Mouse (Mus musculus) embryo, embryonic 10.5 days (tissue): ENCODE measurements around the gene Tmem52b.
A peak's percentile ranks its signal among the peaks of the same experiment; 100 is the strongest.
"Not testable (repeated sequence)": the region's sequence is repeated elsewhere in the genome, so short reads cannot be mapped to it uniquely, and the experiment has no call there.

Experiments
- DNase-seq: peaks from one replicate; pipeline ENCODE4 v3.0.0-alpha.2; 2015; ENCODE audit warnings: low spot score

Gene Tmem52b

DNA sequence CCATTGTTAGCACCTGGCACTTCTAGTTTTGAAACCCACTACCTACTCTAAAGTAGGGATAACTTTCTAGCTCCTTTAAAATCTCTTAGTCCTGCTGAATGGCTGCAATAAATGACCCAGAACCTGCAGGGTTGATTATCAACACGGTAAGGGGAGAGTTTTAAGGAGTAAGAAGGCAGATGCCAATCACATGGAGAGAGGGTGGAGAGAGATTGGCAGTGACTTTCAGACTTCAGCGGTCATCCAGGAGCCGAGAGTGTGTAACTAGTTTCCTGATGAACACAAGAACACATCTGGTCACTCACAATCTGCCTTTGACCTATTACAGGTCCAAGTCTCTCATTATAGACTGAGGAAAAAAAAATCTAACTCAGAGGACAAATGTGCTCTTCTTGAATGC, at the start of gene Tmem52b:
Gene Tmem52b, plus strand, starts transcription at position 189 of the 400 bp plus-strand sequence.
- no peak for DNase-seq

DNA sequence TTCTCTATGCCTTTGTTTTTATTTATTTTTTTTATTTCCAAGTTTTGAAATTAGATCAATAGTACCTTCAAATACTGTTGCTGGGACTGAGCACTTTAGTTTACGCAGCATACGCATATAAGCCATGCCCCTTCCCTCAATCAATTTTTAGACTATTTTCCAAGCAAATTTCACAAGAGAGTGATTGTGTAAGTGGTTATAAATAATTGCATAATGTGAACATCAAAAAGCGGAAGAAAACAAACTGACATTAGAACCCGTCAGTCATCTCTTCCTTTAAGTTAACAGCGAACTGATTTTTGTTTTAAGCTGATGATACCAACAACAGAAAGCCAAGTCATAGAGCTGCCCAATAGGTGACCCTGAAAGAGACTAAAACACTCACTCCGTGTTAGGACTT, 41.0 kb upstream of the Tmem52b start:
- DNase-seq: no peak

DNA sequence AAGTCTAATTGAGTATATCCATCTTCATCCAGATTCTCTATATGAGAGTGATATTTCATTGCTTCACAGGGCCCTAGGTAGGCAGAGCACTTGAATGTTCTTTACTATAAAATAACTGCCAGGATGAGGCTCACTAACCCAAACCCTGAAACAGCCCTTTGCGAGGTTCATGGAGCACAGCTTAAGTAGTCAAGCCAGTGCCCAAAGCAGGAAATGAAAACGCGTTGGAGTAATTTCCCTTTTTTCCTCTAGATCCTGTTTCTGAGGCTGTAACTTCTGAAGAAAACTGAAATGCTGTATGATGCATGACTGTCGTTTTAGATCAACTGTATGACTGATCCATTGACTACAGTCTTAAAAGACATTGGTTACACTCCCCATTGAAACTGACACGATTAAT, 39.7 kb upstream of the Tmem52b start:
- no peak for DNase-seq

DNA sequence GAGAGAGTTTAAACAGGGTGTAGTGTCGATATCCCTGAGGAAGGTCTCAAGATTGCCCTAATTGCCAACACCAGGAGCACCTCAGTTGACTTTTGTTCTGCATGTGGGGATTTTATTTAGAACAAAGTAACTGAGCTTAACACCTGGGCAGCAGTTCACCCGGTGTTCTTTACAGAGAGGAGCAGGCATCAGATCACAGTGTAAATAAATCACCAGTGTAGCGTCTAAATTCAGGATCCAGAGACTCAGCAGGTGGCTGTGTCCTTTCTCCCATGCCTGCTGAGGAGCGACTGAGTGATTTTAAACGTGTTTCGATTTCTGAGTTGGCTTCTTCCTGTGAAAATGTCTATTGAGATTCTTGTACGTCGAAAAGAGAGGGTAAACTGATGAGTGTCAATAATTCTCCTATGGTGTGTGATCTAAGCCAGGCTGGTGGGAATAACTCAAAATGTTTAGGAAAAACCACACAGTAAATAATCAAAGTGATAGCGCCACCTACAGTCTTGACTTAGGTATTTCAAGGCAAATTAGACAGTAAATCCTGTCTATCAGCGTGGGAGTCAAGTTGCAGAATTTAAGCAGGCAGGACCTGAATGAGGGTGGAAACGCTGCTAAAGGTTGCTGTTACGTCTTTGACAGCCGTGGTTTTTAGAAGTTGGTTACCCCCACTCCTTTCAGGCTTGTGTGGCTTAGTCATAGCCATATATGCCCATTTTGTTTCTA, 35.8 kb upstream of the Tmem52b start:
- peak; percentile 67 for DNase-seq

DNA sequence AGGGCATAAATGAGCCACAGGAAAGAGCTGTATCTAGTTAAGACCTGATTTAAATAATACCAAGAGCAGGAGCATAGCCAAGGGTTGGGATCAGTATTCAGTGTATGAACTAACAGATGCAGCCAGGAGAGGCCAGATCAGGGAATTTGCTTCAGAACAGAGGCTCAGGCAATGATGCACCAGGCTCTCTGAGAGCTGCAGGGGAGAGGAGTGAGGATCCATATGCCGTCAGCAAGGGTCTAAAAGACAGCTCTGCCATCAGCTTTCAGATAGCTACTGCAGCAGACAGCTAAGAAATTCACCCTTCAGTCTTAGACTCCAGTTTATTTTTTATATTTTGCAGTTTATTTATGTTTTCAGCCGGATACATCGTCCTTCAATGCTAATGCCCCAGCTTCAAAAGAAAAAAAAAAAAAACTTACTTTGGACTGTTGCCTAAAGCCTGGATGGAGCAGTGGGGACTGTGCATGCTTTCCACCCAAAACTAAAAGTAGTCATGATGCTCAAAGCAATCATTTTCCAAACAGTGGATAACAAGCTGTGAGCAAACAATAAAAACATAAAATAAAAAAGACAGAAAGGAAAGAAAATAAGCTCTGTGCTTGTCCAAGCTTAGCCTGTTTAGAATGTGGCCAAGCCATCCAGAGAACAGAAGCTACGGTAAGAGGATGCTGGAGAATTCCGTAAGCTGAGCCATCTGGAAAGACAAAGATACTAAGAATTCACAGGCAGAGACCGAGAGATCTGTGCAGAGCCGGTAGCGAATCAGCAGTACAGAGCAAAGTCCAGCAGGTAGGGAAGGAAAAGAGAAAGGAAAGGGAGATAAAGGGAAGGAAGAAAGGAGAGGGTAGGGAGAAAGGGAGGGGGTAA, 32.0 kb upstream of the Tmem52b start:
- DNase-seq: no peak

DNA sequence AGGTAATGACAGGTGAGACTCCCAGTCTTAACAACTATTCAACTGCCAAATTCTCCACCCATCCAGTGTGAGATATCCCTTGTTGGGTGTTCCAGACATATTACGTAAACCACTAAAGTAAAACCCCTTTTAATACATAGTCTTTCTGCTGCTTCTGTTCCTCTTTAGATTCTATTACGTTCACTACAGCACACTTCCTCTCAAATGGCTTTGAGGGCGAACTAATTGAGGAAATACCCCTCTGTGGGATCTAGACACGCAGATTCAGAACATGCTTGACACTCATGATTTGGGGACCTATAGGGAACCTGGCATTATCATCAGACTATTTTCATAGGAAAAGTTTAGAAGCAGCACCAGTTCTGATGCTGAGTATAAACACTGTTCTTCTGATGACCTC, 17.4 kb upstream of the Tmem52b start:
- DNase-seq: no peak

DNA sequence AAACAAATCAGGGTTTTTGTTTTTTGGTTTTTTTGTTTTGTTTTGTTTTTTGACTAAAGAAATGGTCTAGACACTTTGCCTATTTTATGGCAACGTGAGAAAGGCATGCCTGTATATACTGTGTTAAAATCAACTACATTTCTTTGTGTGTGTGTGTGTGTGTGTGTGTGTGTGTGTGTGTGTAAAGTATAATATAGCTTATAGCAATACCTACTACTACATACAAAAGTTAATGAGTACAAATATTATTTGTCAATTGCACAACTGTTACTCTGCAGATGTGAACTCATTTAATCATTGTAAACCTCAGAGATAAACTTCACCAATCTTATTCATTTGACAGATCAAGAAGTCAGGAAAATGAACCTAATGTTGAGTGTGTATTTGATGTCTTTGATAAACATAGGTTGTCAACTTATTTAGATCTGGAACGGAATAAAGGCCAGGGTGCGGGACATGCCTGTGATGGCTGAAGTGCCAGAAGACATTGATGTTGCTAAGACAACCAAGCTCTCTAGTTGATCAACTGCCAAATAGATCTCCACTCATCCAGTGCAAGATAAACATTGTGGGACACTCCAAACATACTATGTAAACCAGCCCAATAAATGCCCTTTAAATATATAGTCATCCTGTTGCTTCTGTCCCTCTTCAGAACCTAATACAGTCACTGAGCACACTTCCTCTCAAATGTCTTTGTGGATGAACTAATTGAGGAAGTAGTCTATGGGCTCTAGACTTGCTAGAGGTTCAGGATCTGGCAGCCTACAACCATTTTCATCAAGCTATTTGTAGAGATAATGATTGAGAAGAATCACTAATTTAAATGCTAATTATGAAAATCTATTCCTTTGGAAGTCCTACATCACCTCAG, 14.8 kb upstream of the Tmem52b start:
- DNase-seq: no peak

DNA sequence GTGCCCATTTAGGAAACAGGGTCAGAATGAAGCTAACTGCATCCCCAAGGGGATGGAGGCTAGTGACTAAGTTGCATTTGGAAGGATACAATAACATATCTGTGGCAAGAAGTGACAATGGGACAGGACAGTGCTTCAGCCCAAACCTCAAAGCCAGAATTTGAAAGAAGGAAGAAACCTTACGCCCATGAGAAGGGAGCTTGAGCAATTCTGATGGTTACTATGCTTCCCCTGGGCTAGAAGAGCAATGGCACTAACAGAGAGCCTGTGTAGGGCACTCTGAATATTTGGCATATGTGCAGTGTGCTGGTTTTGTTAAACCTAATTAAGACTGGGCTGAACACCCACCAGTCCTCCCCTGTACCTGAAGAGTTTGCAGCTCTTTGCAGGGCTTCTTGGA, 12.8 kb upstream of the Tmem52b start:
- not testable (repeated sequence) for DNase-seq

DNA sequence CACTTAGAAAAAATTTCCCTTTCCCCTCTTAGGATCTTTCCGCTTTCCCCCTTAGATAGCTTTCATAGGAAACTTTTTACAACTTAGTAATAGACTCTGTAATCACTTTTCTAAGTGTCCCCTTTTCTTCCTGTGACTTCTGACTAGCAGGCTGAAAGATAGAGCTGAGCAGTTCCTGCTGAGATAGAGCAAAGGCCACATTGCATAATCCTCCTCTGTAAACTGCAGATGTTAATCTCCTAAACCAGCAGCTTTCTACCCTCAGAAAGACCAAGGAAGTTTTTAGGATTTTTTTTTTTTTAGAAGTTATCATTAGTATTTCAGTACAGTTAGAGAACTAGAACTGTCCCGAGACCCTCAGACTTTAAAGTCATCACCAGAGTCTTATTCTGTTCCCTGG, 8.9 kb upstream of the Tmem52b start:
- DNase-seq: peak; percentile 13

DNA sequence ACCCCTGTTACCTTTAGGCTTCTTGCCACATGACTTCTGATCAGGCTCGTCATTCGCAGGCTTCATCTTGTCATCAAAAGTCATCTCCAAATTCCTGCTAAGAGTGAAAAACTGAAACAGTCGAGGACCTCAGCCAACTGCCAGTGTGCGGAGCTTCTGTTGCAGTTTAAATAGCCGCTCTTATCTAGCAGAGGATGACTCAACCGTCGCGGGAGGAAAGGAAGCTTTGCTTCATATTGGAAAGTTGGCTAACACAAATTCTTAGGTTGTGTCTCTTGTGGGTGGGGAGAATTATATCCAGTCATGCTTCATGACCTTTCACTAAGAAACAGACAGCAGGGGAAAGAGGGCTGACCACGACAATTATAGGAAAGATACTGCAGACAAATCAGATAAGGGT, 5.3 kb upstream of the Tmem52b start, which contains the start of gene Olr1:
Gene Olr1, minus strand, starts transcription at position 142 of the 400 bp plus-strand sequence.
- DNase-seq: no peak

DNA sequence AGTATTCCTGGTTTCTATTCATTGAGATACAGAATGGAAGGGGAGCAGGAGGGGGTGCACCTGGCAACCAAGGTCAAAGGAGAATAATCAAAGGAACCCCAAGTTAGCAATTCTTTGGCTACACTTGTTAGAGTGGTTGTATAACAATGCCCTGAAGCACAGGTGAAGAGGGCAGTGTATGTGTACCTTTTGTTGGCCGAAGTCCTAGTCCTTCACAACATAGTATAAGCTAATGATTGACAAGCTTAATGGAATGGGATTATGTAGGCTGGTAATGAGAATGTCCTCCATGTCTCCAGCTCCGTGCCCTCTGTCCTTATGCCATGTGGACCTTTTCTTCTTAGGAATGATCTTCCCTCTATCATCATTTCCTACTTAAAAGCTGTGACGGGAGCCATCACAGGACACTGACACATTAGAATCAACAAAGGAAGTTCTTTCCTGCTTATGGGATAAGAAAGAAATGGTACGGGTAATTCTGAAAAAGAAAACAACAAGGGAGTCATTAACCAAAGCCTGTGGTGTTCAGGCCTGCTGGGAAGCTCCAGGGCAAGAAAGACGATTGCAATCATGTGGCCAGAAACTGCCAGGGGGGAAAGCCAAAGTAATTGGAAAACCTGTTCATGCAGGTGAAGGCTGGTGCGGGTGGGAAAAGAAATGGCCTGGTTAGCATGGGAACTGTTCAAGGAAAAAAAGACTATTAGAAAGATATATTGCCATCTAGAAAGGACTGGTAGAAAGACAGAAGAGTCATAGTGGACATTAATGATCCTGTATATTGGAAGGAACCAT, 2.0 kb upstream of the Tmem52b start:
- no peak for DNase-seq

DNA sequence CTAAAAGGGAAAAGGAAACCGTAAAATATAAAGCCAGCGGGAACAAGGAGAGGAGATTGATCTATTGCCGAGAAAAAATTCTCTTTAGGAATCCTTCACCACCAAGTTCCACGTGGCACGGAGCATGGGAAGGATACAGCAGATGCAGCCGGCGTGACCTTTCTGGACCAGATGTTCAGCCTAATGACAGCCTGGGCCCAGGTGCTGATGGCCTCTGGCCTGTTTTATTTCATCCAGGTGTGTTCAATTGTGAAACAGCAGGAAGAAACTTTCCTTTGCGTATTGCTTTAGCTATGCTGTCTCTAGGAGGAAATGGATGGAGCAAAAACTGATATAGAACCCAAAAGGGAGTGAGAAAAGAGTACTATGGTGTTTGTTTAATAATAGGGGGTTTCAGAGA, 513 bp downstream of the Tmem52b start:
- peak; percentile 37 for DNase-seq

DNA sequence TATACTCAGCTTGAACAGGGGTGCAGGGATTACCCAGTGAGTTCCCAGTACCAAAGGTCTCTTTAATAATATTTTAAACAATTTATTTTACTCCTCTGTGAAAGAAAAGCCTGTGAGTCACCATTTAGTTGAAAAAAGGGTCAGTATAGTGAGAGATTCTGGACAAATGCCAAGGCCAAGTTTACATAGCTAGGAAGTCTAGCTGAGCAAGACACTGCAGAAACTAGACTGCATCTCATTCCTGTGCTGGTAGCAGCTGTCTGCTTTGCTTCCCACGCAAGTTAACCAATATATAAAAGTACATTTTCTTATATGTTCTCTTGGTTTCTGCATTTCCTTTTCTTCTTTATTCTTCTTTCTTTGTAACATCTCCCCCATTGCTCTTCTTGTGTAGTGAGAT, 1.1 kb downstream of the Tmem52b start:
- DNase-seq: no peak

DNA sequence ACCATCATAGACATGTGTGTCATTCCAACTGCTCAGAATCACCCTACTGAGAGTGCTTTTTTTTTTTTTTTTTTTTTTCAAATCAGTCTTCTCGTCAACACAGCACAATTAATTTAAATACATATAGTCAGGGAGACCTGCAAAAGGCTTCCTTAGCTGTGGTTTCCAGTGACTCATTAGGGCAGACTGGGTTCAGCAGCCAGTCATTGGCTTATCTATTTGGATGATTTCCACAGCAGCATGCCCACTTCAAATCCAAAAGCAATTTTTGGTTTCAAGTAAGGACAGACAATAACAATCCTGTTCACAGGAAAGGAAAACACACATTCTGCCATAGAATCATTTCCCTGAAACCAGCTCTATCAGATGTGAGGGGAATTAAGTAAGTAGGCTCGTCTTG, 2.0 kb downstream of the Tmem52b start:
- DNase-seq: no peak

DNA sequence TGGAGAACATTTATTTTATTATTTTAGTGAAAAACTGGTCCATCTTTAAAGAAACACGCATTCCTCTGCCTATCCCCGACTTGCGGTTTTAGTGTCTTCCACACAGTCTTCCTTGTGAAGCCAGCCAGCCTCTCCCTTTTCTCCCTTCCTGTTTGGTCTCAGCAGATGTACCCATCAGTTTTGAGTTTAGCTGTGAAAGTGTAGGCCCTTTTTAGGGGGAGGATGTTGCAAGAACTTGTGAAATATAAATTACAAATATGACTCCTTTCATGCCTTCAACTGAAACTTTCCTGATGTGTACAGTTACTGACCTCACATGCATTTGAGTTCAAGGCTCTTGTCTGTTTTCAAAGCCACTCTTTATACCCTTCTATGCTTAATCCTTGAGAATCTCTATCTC, 2.7 kb downstream of the Tmem52b start:
- no peak for DNase-seq

DNA sequence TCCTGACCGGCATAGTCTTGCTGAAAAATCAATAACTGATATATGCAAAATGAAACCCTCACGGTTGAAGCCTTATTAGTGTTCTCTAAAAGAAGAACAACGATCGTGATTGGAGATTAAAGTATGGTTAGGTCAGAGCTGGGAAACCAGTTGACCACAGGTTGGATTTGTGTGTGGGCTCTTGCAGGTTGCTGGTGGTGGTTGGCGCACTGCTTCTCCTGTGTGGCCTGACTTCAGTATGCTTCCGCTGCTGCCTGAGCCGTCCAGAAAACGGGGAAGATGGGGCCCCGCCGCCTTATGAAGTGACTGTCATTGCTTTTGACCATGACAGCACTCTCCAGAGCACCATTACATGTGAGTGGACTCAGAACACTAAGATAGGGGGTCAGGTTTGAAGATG, 4.0 kb downstream of the Tmem52b start:
- DNase-seq: no peak

DNA sequence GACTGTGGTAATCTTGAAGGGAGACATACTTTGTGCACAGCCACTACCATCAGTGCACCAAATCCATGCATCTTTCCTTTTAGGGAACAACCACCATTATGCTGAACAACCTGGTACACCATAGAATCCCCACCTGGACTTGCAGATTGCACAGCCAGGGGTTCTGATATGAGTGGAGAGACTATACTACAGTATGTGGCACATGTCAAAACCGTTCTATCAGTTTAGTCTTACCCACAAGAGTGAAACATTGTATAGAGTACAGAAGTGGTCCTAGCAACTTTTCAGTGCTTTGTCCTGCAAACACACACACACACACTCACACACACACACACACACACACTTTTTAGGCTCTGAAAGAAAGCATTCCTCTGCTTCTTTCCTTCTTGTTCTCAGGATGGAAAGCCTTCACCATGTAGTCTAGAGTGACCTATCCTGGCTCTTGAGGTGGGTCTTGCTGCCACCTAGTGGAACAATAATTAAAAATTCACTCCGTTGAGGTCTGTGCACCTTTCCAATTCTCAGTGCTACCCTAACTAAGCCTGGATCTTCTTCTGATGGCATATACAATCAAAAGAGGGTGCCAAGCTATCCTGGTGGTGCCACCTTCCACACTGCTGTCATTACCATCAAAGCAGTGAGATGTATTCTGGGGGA, 5.5 kb downstream of the Tmem52b start:
- peak; percentile 60 for DNase-seq

DNA sequence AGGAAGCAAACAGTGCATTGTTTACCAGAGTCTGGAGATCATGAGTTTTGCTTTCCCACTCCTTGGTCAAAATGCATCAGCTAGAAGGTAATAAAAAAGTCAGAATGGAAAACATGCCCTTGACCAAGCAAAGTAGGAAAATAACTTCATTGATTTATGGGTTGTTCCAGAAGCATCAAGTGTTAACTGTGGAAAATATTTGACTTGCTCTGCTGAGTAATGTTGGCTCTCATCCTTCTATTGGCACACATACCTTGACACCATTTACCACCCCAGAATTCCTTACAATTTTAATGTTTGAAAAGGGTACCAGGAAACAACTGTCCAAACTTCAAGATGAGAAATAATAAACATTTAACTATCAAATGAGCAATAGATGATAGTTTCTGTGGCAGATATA, 13.7 kb downstream of the Tmem52b start:
- DNase-seq: no peak

DNA sequence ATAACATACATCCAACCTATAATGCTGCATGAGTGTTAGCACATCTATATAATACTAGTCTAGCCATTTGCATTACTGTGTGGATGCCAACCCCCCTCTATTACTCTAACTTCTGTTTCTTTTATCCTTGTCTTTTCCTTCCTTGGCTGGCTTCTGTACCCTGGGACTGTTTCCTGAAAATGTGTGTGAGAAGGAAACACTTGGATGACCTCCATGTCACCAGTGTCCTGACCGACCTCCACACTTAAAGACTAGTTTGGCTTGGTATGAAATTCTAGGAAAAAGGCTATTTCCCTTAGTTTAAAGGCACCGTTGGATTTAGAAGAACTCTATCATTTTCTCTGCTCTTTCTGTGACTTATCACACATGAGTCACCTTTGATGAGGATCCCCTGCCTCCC, 15.1 kb downstream of the Tmem52b start:
- no peak for DNase-seq

DNA sequence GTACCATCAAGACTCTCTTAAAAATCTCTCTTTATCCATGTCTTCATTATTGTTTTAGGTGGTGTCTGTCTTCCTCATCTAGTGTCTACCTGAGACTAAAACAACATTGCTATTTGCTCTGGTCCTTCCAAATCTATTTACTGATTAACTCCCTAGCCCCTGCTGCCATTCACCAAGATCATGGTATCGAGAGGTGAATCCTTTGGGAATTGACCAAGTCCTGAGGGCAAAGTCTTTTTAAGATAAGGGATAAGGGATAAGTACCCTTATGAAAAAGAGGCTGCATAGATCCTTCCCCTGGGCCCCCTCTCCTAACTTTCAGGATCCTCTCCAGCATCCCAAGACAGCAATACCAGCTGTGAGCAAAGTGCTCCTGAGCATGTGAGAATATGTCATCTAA, 17.2 kb downstream of the Tmem52b start:
- DNase-seq: no peak

DNA sequence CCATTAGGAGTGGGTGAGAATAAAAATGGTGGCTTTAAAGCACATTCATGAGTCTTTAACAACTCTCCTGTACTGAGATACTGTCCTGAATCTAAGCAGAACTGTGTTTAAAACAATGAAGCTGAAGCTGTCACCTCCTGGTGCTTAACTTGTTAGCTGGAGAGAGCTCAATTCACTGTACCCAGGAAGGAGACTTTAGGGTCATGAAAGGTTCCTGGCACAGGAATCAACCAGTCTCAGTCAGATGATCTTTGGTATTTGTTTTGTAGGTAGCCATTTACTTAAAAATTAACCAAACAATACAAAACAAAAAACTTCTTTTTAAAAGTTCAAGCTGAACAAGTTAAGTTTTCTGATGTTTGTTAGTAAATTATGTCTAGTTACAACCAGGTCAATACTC, 17.9 kb downstream of the Tmem52b start:
- no peak for DNase-seq
